Mouse (Mus musculus): Measurements from ENCODE around the gene Prps1l1. TPM values are rescaled to one million over a fixed set of nuclear protein-coding genes. Genes with fewer than 3 reads are reported as not detected.

Gene Prps1l1
- polyA plus RNA-seq, 1 experiment from 2014 or later = not detected

DNA sequence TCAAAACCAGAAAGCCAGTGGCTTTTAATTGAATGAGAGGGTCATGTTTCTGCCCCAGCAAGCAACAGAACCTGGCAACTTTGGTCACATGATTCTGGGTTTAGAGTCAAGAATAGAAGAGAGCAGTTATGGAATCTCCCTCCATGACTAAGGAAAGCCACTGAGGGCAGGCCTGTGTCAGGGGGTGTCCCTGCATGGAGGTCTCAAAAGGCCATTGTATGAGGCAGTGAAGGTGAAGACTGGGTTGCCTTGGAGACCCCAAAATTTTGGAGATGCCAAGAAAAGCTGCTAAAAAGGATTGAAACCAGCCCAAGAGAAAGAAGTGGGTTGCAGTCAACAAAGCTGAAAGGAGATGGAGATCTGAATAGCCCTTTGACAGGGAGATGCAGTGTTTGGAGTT, 21.2 kb downstream of the Prps1l1 start:
- H3K27me3 ChIP-seq (replicated peaks) = no peaks in the 10 kb centered on the region
- H3K4me3 ChIP-seq = no peak overlapping the region
- H3K4me1 ChIP-seq (replicated peaks) = no peaks in the 10 kb centered on the region
- no peak for ATAC-seq (ENCODE audit: insufficient number of reproducible peaks, low FRiP score)
- no peak overlapping the region for H3K9ac ChIP-seq
- H3K9me3 ChIP-seq (replicated peaks) = no peaks in the 10 kb centered on the region
- no peak overlapping the region for H3K4me2 ChIP-seq
- no peaks in the 10 kb centered on the region for H3K36me3 ChIP-seq
- no peak overlapping the region for H3K27ac ChIP-seq (ENCODE audit: poor library complexity, severe bottlenecking)

DNA sequence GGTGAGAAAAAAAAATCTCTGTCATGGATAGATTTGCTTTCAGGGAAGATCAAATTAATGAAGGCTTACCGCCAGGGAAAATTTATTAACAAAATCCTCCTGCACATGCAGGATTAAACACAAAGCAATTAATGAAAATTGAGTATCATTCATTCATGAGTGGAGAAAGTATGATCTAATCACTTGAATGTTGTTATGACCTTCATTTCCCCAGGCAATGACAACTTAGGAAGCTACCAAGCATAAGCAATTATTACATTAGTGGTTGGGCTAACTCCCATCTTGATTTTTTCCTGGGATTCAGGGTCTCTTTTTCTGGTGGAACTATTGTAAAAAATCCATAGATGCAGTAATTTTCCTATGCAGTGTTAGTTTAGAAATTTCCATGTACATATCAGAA, 23.3 kb downstream of the Prps1l1 start:
- Histone ChIP-seq H3K36me3 (no peaks in the 10 kb centered on the region), H3K4me2 (no peak overlapping the region), H3K27me3 (replicated peaks) (no peaks in the 10 kb centered on the region), H3K4me3 (no peak overlapping the region), H3K27ac (ENCODE audit: poor library complexity, severe bottlenecking) (no peak overlapping the region), H3K9ac (no peak overlapping the region), H3K4me1 (replicated peaks) (no peaks in the 10 kb centered on the region), H3K9me3 (replicated peaks) (no peaks in the 10 kb centered on the region)
- no peak for ATAC-seq (ENCODE audit: insufficient number of reproducible peaks, low FRiP score)
- WGBS = 88% methylated on average over 1 of the region's 1 CpGs

- H3K9me3 ChIP-seq (replicated peaks) = no peaks in the 10 kb centered on the region
- no peak for ATAC-seq (ENCODE audit: insufficient number of reproducible peaks, low FRiP score)
- no peaks in the 10 kb centered on the region for H3K27me3 ChIP-seq (replicated peaks)
- no peak overlapping the region for H3K4me2 ChIP-seq
- H3K27ac ChIP-seq (ENCODE audit: poor library complexity, severe bottlenecking) = no peak overlapping the region
- H3K4me1 ChIP-seq (replicated peaks) = no peaks in the 10 kb centered on the region
- no peak overlapping the region for H3K4me3 ChIP-seq
- no peaks in the 10 kb centered on the region for H3K36me3 ChIP-seq
- H3K9ac ChIP-seq = no peak overlapping the region
- 76% methylated on average over 11 of the region's 11 CpGs for WGBS
These were observed 24.0 kb downstream of the Prps1l1 start for GRCm38 (mm10) chr12:35008340-35009137.

- Histone ChIP-seq H3K4me2 (no peak overlapping the region), H3K4me1 (replicated peaks) (no peaks in the 10 kb centered on the region), H3K27me3 (replicated peaks) (no peaks in the 10 kb centered on the region), H3K36me3 (no peaks in the 10 kb centered on the region), H3K9ac (no peak overlapping the region), H3K27ac (ENCODE audit: poor library complexity, severe bottlenecking) (no peak overlapping the region), H3K9me3 (replicated peaks) (no peaks in the 10 kb centered on the region), H3K4me3 (no peak overlapping the region)
- 71% methylated on average over 1 of the region's 1 CpGs for WGBS
- no peak for ATAC-seq (ENCODE audit: insufficient number of reproducible peaks, low FRiP score)
These were observed 26.9 kb downstream of the Prps1l1 start for GRCm38 (mm10) chr12:35011462-35011861.

DNA sequence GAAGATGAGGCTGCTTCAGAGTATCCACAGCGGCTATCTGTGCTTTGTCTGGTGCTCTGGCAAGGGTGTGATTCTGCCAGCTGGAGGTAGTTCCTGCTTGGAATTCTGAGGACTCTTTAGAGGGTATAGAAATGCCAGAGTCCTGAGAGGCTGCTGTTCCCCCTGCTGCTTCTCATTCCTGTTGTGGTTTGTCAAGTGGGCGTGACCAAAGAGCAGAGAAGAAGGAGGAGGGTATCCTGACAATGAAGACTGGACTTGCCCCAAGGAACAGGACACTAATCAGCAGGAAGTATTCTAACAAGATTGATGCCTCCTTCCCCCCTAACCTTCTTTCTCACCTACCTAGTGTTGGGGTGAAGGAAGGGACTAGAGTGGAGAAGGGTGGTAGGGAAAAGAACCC, 29.4 kb downstream of the Prps1l1 start:
- WGBS = 55% methylated on average over 2 of the region's 2 CpGs
- H3K9ac ChIP-seq = no peak overlapping the region
- no peak overlapping the region for H3K4me3 ChIP-seq
- ATAC-seq (ENCODE audit: insufficient number of reproducible peaks, low FRiP score) = no peak
- no peaks in the 10 kb centered on the region for H3K4me1 ChIP-seq (replicated peaks)
- H3K27me3 ChIP-seq (replicated peaks) = no peaks in the 10 kb centered on the region
- H3K4me2 ChIP-seq = no peak overlapping the region
- no peaks in the 10 kb centered on the region for H3K9me3 ChIP-seq (replicated peaks)
- no peaks in the 10 kb centered on the region for H3K36me3 ChIP-seq
- no peak overlapping the region for H3K27ac ChIP-seq (ENCODE audit: poor library complexity, severe bottlenecking)

DNA sequence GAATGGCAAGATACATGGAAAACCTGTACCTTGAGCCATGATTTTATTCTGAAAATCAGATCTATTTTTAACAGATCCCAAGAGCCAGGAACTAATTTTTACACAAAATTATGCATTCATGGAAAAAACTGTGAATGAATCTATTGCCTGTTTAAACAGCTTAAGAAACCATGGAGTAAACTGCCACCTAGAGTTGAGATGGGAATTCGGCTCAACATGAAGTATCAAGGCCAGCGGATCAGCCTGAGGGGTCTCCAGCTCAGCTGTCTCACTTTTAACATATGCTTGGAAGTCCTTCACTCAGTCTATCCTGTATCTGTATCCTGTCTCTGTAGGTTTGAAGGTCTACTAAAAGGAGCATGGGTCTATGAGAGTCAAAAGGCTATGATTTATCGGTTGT, 31.5 kb downstream of the Prps1l1 start:
- Histone ChIP-seq H3K4me1 (replicated peaks) (no peaks in the 10 kb centered on the region), H3K36me3 (no peaks in the 10 kb centered on the region), H3K27me3 (replicated peaks) (no peaks in the 10 kb centered on the region), H3K27ac (ENCODE audit: poor library complexity, severe bottlenecking) (no peak overlapping the region), H3K4me3 (no peak overlapping the region), H3K9me3 (replicated peaks) (no peaks in the 10 kb centered on the region), H3K4me2 (no peak overlapping the region), H3K9ac (no peak overlapping the region)
- no peak for ATAC-seq (ENCODE audit: insufficient number of reproducible peaks, low FRiP score)
- 52% methylated on average over 3 of the region's 3 CpGs for whole genome bisulfite sequencing

- Histone ChIP-seq H3K27ac (ENCODE audit: poor library complexity, severe bottlenecking) (no peak overlapping the region), H3K4me2 (no peak overlapping the region), H3K9ac (no peak overlapping the region), H3K36me3 (no peaks in the 10 kb centered on the region), H3K9me3 (replicated peaks) (no peaks in the 10 kb centered on the region), H3K27me3 (replicated peaks) (no peaks in the 10 kb centered on the region), H3K4me3 (no peak overlapping the region), H3K4me1 (replicated peaks) (no peaks in the 10 kb centered on the region)
- no peak for ATAC-seq (ENCODE audit: insufficient number of reproducible peaks, low FRiP score)
- 79% methylated on average over 9 of the region's 9 CpGs for WGBS
These were observed 32.1 kb downstream of the Prps1l1 start for GRCm38 (mm10) chr12:35016481-35017250.

DNA sequence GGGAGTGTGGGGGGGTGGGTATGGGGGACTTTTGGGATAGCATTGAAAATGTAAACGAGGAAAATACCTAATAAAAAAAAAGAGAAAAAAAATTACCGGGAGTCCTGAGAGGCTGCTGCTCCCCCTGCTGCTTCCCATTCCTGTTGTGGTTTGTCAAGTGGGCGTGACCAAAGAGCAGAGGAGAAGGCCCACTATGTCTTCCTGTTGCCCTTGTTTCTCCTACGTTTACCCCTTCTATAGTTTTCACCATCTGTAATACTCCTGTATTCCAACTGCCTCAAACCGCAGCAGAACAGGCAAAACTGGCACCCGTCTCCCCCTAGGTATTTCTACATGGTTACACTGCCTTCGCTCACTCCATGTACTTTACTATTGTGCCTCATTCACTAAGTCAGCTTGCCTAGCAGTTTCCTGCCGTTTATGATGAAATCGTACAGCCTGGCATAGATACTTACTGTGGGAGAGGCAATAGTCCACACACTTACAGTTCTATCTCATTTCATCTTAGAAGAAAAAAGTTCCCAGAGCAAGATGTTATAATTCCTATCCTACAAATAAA, 34.2 kb downstream of the Prps1l1 start:
- Histone ChIP-seq H3K27me3 (replicated peaks) (no peaks in the 10 kb centered on the region), H3K27ac (ENCODE audit: poor library complexity, severe bottlenecking) (no peak overlapping the region), H3K4me1 (replicated peaks) (no peaks in the 10 kb centered on the region), H3K4me2 (no peak overlapping the region), H3K4me3 (no peak overlapping the region), H3K36me3 (no peaks in the 10 kb centered on the region), H3K9me3 (replicated peaks) (no peaks in the 10 kb centered on the region), H3K9ac (no peak overlapping the region)
- WGBS = 77% methylated on average over 9 of the region's 9 CpGs
- ATAC-seq (ENCODE audit: insufficient number of reproducible peaks, low FRiP score) = no peak

- 72% methylated on average over 9 of the region's 9 CpGs for WGBS
- H3K4me3 ChIP-seq = no peak overlapping the region
- H3K4me1 ChIP-seq (replicated peaks) = no peaks in the 10 kb centered on the region
- H3K27ac ChIP-seq (ENCODE audit: poor library complexity, severe bottlenecking) = no peak overlapping the region
- H3K4me2 ChIP-seq = no peak overlapping the region
- H3K9ac ChIP-seq = no peak overlapping the region
- ATAC-seq (ENCODE audit: insufficient number of reproducible peaks, low FRiP score) = no peak
- H3K36me3 ChIP-seq = no peaks in the 10 kb centered on the region
- H3K9me3 ChIP-seq (replicated peaks) = no peaks in the 10 kb centered on the region
- H3K27me3 ChIP-seq (replicated peaks) = no peaks in the 10 kb centered on the region
These were observed 36.7 kb downstream of the Prps1l1 start for GRCm38 (mm10) chr12:35021285-35021684.

DNA sequence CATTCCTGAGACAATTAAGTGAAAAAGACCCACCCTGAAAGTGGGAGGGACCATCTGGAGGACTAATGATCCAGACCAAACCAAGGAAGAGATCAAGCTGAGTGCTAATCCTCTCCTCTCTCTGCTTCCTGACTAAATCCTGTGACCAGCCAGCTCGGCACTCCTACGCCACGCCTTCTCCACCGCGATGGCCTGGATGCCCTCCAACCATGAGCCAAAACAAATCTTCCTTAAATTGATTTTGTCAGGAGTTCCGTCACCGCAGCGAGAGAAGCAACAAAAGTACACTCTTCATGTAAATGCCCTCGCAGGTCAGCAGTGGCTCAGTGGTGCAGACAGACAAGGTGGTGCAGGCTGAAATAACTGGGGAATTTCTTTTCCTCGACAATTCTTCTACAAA, 37.5 kb downstream of the Prps1l1 start:
- H3K9ac ChIP-seq = no peak overlapping the region
- H3K27ac ChIP-seq (ENCODE audit: poor library complexity, severe bottlenecking) = no peak overlapping the region
- no peak overlapping the region for H3K4me2 ChIP-seq
- H3K27me3 ChIP-seq (replicated peaks) = no peaks in the 10 kb centered on the region
- no peaks in the 10 kb centered on the region for H3K9me3 ChIP-seq (replicated peaks)
- H3K4me3 ChIP-seq = no peak overlapping the region
- ATAC-seq (ENCODE audit: insufficient number of reproducible peaks, low FRiP score) = no peak
- no peaks in the 10 kb centered on the region for H3K36me3 ChIP-seq
- no peaks in the 10 kb centered on the region for H3K4me1 ChIP-seq (replicated peaks)
- WGBS = 42% methylated on average over 10 of the region's 10 CpGs

GRCm38 (mm10) chr12:35025916-35026432, 41.4 kb downstream of the Prps1l1 start:
- ATAC-seq (ENCODE audit: insufficient number of reproducible peaks, low FRiP score) = no peak
- Histone ChIP-seq H3K9ac (no peak overlapping the region), H3K9me3 (replicated peaks) (no peaks in the 10 kb centered on the region), H3K36me3 (no peaks in the 10 kb centered on the region), H3K4me3 (no peak overlapping the region), H3K4me2 (no peak overlapping the region), H3K27me3 (replicated peaks) (no peaks in the 10 kb centered on the region), H3K27ac (ENCODE audit: poor library complexity, severe bottlenecking) (no peak overlapping the region), H3K4me1 (replicated peaks) (no peaks in the 10 kb centered on the region)
- WGBS = 77% methylated on average over 4 of the region's 4 CpGs
